Mouse (Mus musculus) midbrain, embryonic 16.5 days (tissue): ENCODE data around the gene Trpm3. TPM values are rescaled to one million over a fixed set of nuclear protein-coding genes. Genes with fewer than 3 reads are reported as not detected.
A peak's percentile ranks its signal among the peaks of the same experiment; 100 is the strongest.

Experiments
- ATAC-seq: fragments of 200-750 bp; cut with Nextera tagmentation; 2 replicates; pipeline ENCODE4 v1.8.0; 2017; ENCODE audit warnings: moderate TSS enrichment
- H3K27ac ChIP-seq: fragments of 300-500 bp; sonication (generic); 2 replicates; pipeline ENCODE4 v1.5.1; 2014; ENCODE audit warnings: mild to moderate bottlenecking, low read length, mixed read lengths
- H3K27me3 ChIP-seq: fragments of 300-500 bp; sonication (generic); 2 replicates; pipeline ENCODE4 v1.6.1; 2014; ENCODE audit warnings: low read depth, low read length, mixed read lengths; ENCODE audit not compliant: control insufficient read depth, insufficient read depth
- H3K36me3 ChIP-seq: fragments of 300-500 bp; sonication (generic); 2 replicates; pipeline ENCODE4 v1.6.1; 2014; ENCODE audit warnings: mild to moderate bottlenecking, low read length, moderate library complexity, mixed read lengths; ENCODE audit not compliant: control insufficient read depth, insufficient read depth
- H3K4me1 ChIP-seq: fragments of 300-500 bp; sonication (generic); 2 replicates; pipeline ENCODE4 v1.6.1; 2014; ENCODE audit warnings: mild to moderate bottlenecking, low read length, mixed read lengths; ENCODE audit not compliant: control insufficient read depth, insufficient read depth
- H3K4me2 ChIP-seq: fragments of 300-500 bp; sonication (generic); 2 replicates; pipeline ENCODE4 v1.6.1; 2014; ENCODE audit warnings: mild to moderate bottlenecking, low read length, mixed read lengths
- H3K4me3 ChIP-seq: fragments of 300-500 bp; sonication (generic); 2 replicates; pipeline ENCODE4 v1.5.1; 2014; ENCODE audit warnings: low read depth, mild to moderate bottlenecking, low read length, moderate library complexity, mixed read lengths
- H3K9ac ChIP-seq: fragments of 300-500 bp; sonication (generic); 2 replicates; pipeline ENCODE4 v1.6.1; 2014; ENCODE audit warnings: low read depth, low read length, mixed read lengths
- H3K9me3 ChIP-seq: fragments of 300-500 bp; sonication (generic); replicated peaks from 2 replicates; pipeline ENCODE4 v1.6.1; 2014; ENCODE audit warnings: mild to moderate bottlenecking, low read length, mixed read lengths; ENCODE audit not compliant: control insufficient read depth, poor library complexity, severe bottlenecking
- WGBS: fragments of 180-500 bp; shearing (Covaris S2); extraction: QIAGEN DNeasy Blood & Tissue Kit; methylation state at CpG from one replicate; pipeline ENCODE4 v1.1.7; 2014; 5-methylcytosine and 5-hydroxymethylcytosine counted together
- polyA plus RNA-seq: library from polyadenylated mRNA; unstranded; fragments of >200 nt; fragmentation: Nextera tagmentation; extraction: Ambion mirVana; gene quantifications from 2 replicates; pipeline ENCODE4 v1.2.1, GENCODE M21; 2015

The Trpm3 gene
- polyA plus RNA-seq, 1 experiment from 2014 or later, result 24.7 TPM

DNA sequence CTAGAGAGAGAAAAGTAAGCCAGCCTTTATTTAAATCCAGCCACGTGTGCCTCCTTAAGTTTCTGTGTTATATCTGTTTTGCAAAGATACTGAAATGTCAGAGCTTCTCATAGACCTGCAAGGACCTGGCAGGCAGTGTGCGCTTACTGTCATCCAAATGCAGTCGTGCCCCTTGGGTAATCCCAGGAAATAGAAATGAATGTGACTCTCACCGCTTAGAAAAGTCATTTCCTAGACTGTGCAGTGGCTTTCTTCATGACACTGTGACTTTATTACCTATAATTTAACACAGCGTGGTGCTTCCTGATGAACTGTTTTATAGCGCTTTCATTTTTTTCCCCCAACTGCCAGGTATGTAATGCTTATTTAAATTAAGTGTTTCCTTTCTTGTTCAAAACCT lies 379.7 kb downstream of the Trpm3 start:
- Histone ChIP-seq H3K27me3 (no peaks in the 10 kb centered on the region), H3K9ac (no peak overlapping the region), H3K9me3 (no peaks in the 10 kb centered on the region), H3K4me2 (no peak overlapping the region), H3K27ac (no peak overlapping the region), H3K36me3 (no peaks in the 10 kb centered on the region), H3K4me1 (no peaks in the 10 kb centered on the region), H3K4me3 (no peak overlapping the region)
- 59% methylated on average over 6 of the region's 6 CpGs for WGBS
- peak; percentile 80; the same call in 1 of the 2 replicates for ATAC-seq

DNA sequence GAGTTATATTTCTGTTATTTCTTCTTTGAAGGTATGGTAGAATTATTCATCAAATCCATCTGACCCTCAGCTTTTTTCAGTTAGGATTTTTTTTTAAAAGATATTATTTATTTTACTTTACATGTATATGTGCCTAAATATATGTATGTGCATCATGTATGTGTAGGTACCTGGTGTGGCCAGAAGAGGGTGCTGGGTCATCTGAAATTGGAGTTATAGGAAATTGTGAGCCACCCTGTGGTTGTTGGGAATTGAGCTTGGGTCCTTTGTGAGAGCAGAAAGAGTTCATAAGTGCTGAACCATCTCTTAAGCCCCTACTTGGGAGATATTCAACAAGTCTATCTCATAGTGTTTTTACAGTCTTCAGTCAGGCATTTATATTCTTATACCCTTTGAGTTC lies 389.1 kb downstream of the Trpm3 start:
- no peak overlapping the region for H3K4me3 ChIP-seq
- no peak overlapping the region for H3K27ac ChIP-seq
- H3K4me2 ChIP-seq, result no peak overlapping the region
- H3K36me3 ChIP-seq, result no peaks in the 10 kb centered on the region
- ATAC-seq, result no peak
- H3K27me3 ChIP-seq, result no peaks in the 10 kb centered on the region
- no peak overlapping the region for H3K9ac ChIP-seq
- H3K9me3 ChIP-seq, result no peaks in the 10 kb centered on the region
- no peaks in the 10 kb centered on the region for H3K4me1 ChIP-seq

DNA sequence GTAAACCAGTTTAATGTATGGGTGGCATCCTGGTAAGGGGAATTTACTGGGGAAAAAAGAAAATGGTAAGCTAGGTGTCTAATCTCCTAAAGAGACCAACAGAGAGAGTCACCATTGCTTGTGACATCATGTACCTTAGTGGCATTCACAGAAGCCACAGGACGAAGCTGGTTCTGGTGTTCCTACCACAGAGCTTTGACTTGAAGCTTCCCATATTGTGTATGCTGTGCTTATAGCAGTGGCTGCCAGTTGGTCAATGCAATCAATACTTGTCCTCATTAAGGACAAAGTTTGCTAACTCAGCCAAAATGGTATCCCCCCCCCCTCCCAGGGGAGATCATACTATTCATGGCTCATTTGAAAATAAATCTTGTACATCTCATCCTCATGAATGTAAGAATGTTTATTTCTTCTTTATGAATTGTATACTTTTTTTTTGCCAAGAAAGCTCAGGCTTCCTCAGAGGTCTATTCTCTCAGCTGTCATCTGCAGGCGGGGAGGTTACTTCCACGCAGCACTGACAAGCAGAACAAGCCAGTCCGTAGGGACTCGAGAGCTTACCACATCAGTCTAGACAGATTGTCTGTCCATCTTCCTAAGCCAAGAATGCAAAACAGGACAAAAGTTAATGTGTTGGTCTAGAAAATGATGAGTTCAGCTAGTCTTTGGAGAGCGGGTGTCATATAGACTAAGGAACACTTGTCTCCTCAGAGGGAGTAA lies 404.3 kb downstream of the Trpm3 start:
- Histone ChIP-seq H3K27ac (no peak overlapping the region), H3K36me3 (no peaks in the 10 kb centered on the region), H3K4me2 (no peak overlapping the region), H3K27me3 (no peaks in the 10 kb centered on the region), H3K4me1 (no peaks in the 10 kb centered on the region), H3K9me3 (no peaks in the 10 kb centered on the region), H3K9ac (no peak overlapping the region), H3K4me3 (no peak overlapping the region)
- 88% methylated on average over 6 of the region's 6 CpGs for WGBS
- ATAC-seq, result no peak

DNA sequence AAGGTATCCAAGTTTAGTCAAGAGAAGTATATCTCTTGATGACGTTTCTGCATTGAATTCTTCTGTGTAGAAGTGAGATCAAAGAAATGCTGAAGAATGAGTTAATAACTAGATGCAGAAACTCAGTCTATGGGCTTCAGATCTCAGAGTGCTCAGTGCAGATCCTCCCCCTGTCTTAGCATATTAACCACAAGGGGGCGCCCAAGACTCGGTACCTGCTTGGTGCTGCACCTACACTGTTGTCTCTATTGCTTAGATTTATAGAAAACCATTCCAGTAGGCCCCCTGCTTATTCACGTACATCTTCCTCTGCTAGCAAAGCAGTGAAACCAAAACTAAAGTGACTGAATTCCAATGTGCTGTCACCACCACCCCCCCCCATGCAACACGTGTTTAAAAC lies 413.3 kb downstream of the Trpm3 start:
- no peaks in the 10 kb centered on the region for H3K36me3 ChIP-seq
- ATAC-seq, result 0 out of 2 replicates have a peak, but pooled peaks have one; percentile 50

DNA sequence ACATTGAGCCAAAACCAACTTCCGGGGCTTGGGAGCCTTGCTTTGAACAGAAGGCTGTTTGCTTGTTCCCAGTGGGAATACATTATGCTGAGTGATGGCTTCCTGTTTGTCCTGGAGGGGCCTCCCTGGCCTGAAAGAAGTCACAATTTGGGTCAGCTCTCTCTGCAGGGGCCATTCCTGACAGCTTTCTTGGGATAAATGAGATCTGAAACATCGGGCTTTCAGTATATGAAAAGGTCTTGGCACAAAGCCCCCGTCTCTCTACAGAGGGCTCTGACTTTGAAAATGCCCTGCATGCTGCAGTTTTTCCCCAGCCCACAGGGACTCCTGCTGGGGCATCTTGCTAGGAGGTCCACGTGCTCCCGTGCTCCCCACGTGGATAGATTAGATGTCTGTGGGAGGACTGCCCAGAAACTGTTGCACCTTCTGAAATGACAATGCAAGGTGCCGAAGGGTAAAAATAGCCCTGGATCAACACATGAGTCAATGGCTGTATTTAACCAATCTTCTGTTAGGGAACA lies 415.6 kb downstream of the Trpm3 start:
- Histone ChIP-seq H3K9ac (peak overlapping the region; percentile 11; the same call in 1 of the 2 replicates), H3K4me2 (peak overlapping the region; percentile 39)

More for the DNA sequence above, 413.3 kb downstream of the Trpm3 start:
- H3K4me2 ChIP-seq, result no peak overlapping the region
- H3K9me3 ChIP-seq, result no peaks in the 10 kb centered on the region
- no peak overlapping the region for H3K9ac ChIP-seq
- H3K27ac ChIP-seq, result no peak overlapping the region
- 24% methylated on average over 5 of the region's 5 CpGs for WGBS
- peaks cover 15% of the 10 kb centered on the region for H3K4me1 ChIP-seq
- H3K27me3 ChIP-seq, result no peaks in the 10 kb centered on the region
- H3K4me3 ChIP-seq, result no peak overlapping the region

DNA sequence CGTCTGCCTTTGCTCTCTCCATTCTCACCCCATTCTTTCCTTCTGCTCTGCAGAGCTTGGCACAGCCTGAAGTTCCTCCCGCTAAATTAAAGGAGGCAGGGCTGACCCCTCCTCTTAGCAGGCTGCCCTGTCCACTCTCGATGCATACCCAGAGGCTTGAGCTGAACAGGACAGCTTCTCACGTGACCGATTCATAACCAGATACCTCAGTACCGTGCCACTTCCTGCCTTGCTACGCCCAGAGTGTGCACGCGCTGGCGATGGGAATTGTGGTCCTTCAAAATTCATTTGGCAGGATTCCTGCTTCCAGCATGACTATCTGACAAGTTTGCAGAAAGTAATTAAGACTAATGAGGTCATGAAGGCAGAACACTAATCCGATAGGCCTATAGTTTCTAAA lies 433.6 kb downstream of the Trpm3 start:
- Histone ChIP-seq H3K4me3 (no peak overlapping the region), H3K27me3 (no peaks in the 10 kb centered on the region), H3K36me3 (no peaks in the 10 kb centered on the region), H3K4me2 (no peak overlapping the region), H3K4me1 (no peaks in the 10 kb centered on the region), H3K9ac (no peak overlapping the region), H3K9me3 (no peaks in the 10 kb centered on the region), H3K27ac (no peak overlapping the region)
- ATAC-seq, result no peak
- 71% methylated on average over 11 of the region's 11 CpGs for WGBS

More for the DNA sequence above, 415.6 kb downstream of the Trpm3 start:
- no peaks in the 10 kb centered on the region for H3K9me3 ChIP-seq
- H3K4me1 ChIP-seq, result peaks cover 15% of the 10 kb centered on the region
- H3K27me3 ChIP-seq, result no peaks in the 10 kb centered on the region
- ATAC-seq, result peak; percentile 40
- no peaks in the 10 kb centered on the region for H3K36me3 ChIP-seq
- H3K4me3 ChIP-seq, result no peak overlapping the region
- no peak overlapping the region for H3K27ac ChIP-seq
- 5% methylated on average over 7 of the region's 7 CpGs for WGBS

DNA sequence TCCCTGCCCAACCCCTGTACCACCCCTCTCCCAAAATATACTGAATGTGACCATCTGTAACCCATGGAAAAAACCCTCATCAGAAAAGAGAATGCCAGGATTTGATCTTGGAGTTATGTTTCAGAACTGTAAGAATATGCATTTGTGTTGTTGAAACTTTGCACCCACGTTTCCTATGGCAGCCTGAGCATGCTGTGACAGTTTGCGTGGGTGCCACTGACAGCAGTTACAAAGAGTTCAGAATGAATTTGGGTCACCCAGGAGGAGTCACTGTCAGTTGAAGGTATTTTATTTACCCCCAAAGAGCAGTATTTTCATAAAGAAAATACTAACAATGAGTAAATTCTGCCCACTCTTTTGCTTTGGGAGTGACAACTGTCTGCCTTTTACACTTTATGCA lies 434.0 kb downstream of the Trpm3 start:
- no peak overlapping the region for H3K27ac ChIP-seq
- no peaks in the 10 kb centered on the region for H3K36me3 ChIP-seq
- no peaks in the 10 kb centered on the region for H3K27me3 ChIP-seq
- no peak for ATAC-seq
- no peak overlapping the region for H3K4me2 ChIP-seq
- 84% methylated on average over 2 of the region's 2 CpGs for WGBS
- H3K4me3 ChIP-seq, result no peak overlapping the region
- no peaks in the 10 kb centered on the region for H3K4me1 ChIP-seq
- H3K9me3 ChIP-seq, result no peaks in the 10 kb centered on the region
- H3K9ac ChIP-seq, result no peak overlapping the region

DNA sequence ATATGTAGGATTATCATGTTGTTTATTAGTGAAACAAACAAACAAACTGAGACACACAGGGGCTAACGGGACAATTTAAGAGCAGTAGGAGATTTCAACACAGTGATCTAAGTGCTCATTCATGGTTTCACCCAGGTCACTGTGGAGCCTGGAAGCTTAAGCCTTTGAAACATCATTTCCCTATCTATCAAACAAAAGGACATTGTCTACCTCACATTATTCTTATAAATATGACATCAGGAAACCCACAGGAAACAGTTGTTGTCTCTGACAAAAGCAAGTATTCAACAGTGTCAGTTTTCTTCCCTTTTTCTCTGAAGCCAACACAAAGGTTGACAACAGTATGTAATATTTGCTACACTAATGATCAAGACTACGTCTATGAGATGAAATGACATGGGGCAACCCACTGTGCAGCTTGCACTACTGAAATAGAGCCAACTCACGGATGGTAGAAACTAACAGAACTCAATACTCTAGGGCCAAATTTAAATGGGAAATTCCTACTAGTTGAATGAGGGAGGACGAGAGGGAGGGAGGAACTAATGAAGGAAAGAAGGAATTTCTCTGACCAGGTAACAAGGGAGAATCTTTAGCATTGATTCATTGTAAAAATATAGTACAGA lies 443.4 kb downstream of the Trpm3 start:
- Histone ChIP-seq H3K9me3 (no peaks in the 10 kb centered on the region), H3K9ac (no peak overlapping the region), H3K36me3 (no peaks in the 10 kb centered on the region), H3K4me3 (no peak overlapping the region), H3K4me2 (no peak overlapping the region), H3K27me3 (no peaks in the 10 kb centered on the region), H3K27ac (no peak overlapping the region), H3K4me1 (no peaks in the 10 kb centered on the region)
- no peak for ATAC-seq
- WGBS, result 73% methylated on average over 4 of the region's 4 CpGs

DNA sequence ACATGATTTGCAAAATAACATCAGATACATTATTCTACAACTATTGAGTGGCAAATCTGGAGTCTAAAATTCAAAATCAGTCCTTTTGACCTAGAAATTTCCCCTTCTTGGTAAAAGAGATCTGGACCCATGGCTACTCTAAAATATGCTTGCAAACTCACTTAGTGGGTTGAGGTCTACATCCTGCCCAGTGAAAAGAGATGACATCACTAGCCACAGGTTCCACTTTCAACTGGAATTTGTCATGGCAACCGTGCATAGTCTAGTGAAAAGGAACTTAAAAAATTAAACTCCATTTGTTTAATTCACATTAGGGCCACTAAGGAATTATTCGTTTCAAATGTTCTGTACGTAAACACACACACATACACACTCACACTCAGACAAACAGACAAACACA lies 455.6 kb downstream of the Trpm3 start:
- no peaks in the 10 kb centered on the region for H3K9me3 ChIP-seq
- no peak for ATAC-seq
- no peaks in the 10 kb centered on the region for H3K36me3 ChIP-seq
- no peak overlapping the region for H3K4me2 ChIP-seq
- 84% methylated on average over 3 of the region's 3 CpGs for WGBS
- H3K27me3 ChIP-seq, result no peaks in the 10 kb centered on the region
- no peak overlapping the region for H3K4me3 ChIP-seq
- no peaks in the 10 kb centered on the region for H3K4me1 ChIP-seq
- H3K9ac ChIP-seq, result no peak overlapping the region
- no peak overlapping the region for H3K27ac ChIP-seq
